8 mouse cellular contexts compared by ENCODE assay signal in genomic region chr1:189920701-189921567, GRCm38 (mm10). TPM values are rescaled to one million over a fixed set of nuclear protein-coding genes. Genes with fewer than 3 reads are reported as not detected.
A peak's percentile ranks its signal among the peaks of the same experiment; 100 is the strongest.
DNase-seq lines count a peak whose midpoint lies in the region; ATAC-seq and TF ChIP-seq lines count a peak whose summit lies in the region.

No protein-coding gene starts in this region.

- peak overlapping the region; percentile 95 for H3K27ac ChIP-seq in heart, embryonic 12.5 days (ENCODE audit: poor library complexity, severe bottlenecking)
- no peak overlapping the region for H3K27ac ChIP-seq in ES-E14 (ENCODE audit: insufficient read depth, low read depth, low read length, poor library complexity, severe bottlenecking)
- H3K27ac ChIP-seq in embryonic facial prominence, embryonic 12.5 days: no peak overlapping the region
- no peak overlapping the region for H3K27ac ChIP-seq in intestine, postnatal 0 days (ENCODE audit: low read depth, low read length)
- H3K27ac ChIP-seq in midbrain, embryonic 15.5 days: no peak overlapping the region

- peak overlapping the region; percentile 88 for H3K4me3 ChIP-seq in heart, embryonic 12.5 days
- H3K4me3 ChIP-seq in ES-E14 (ENCODE audit: insufficient read depth in 1 of 2, low read depth in 1 of 2, low read length in 2 of 2, poor library complexity in 1 of 2, severe bottlenecking in 1 of 2): peak overlapping the region; percentile 59 to 75
- peak overlapping the region; percentile 79 for H3K4me3 ChIP-seq in embryonic facial prominence, embryonic 12.5 days
- H3K4me3 ChIP-seq in intestine, postnatal 0 days (ENCODE audit: low read depth, low read length): peak overlapping the region; percentile 66
- peak overlapping the region; percentile 68 for H3K4me3 ChIP-seq in midbrain, embryonic 15.5 days

- no peak for DNase-seq in heart, postnatal 36 days
- no peak for DNase-seq in ES-E14 (ENCODE audit: low read depth, low spot score)
- no peak for DNase-seq in ovary, adult 18-20 months (ENCODE audit: low spot score)
- DNase-seq in left cerebral cortex, adult 18-20 months (ENCODE audit: low spot score in 2 of 2): no peak

- in situ Hi-C loops in ES-E14 (cut with MboI; ENCODE audit: low sequenced_read_pairs in 2 of 2, unreplicated experiment in 2 of 2): no loop called here

- intact Hi-C loops in heart, postnatal 36 days (cut with DNase I): no loop called here

- peaks cover 79% of the 10 kb centered on the region for H3K4me1 ChIP-seq in heart, embryonic 12.5 days (replicated peaks)
- peaks cover 10 to 12% of the 10 kb centered on the region in 2 experiments for H3K4me1 ChIP-seq in ES-E14 (ENCODE audit: control insufficient read depth in 2 of 2, insufficient read depth in 2 of 2, low read length in 2 of 2, poor library complexity in 1 of 2)
- peaks cover 39% of the 10 kb centered on the region for H3K4me1 ChIP-seq in embryonic facial prominence, embryonic 12.5 days
- 0 out of 2 replicates have a peak, but pooled peaks cover 10% of the 10 kb centered on the region for H3K4me1 ChIP-seq in intestine, postnatal 0 days (replicated peaks; ENCODE audit: control insufficient read depth, insufficient read depth, low read length)
- H3K4me1 ChIP-seq in midbrain, embryonic 15.5 days: peaks cover 28% of the 10 kb centered on the region

- no peaks in the 10 kb centered on the region for H3K27me3 ChIP-seq in heart, embryonic 12.5 days (replicated peaks)
- H3K27me3 ChIP-seq in embryonic facial prominence, embryonic 12.5 days: peaks cover 5% of the 10 kb centered on the region; the same call in 1 of the 2 replicates
- H3K27me3 ChIP-seq in intestine, postnatal 0 days (replicated peaks; ENCODE audit: control insufficient read depth, insufficient read depth, low read length): no peaks in the 10 kb centered on the region
- H3K27me3 ChIP-seq in midbrain, embryonic 15.5 days (replicated peaks): no peaks in the 10 kb centered on the region

- 25% methylated on average over 28 of the region's 28 CpGs for WGBS in heart, embryonic 12.5 days
- WGBS in embryonic facial prominence, embryonic 12.5 days: 46% methylated on average over 28 of the region's 28 CpGs
- WGBS in intestine, postnatal 0 days: 37% methylated on average over 28 of the region's 28 CpGs
- 52% methylated on average over 28 of the region's 28 CpGs for WGBS in midbrain, embryonic 15.5 days

- TF ChIP-seq CTCF in intestine, postnatal 0 days (IDR thresholded peaks at IDR 0.05; ENCODE audit: low read depth): no peak

- peak overlapping the region; percentile 86 for H3K4me2 ChIP-seq in heart, embryonic 12.5 days
- peak overlapping the region; percentile 96 for H3K4me2 ChIP-seq in embryonic facial prominence, embryonic 12.5 days (replicated peaks)
- peak overlapping the region; percentile 87 for H3K4me2 ChIP-seq in intestine, postnatal 0 days (replicated peaks; ENCODE audit: low read depth)
- peak overlapping the region; percentile 77 for H3K4me2 ChIP-seq in midbrain, embryonic 15.5 days

- peak overlapping the region; percentile 98 for H3K9ac ChIP-seq in heart, embryonic 12.5 days
- H3K9ac ChIP-seq in ES-E14 (ENCODE audit: insufficient read depth, low read depth, low read length, poor library complexity, severe bottlenecking): peak overlapping the region; percentile 69; the same call in 1 of the 2 replicates
- peak overlapping the region; percentile 89; the same call in 1 of the 2 replicates for H3K9ac ChIP-seq in embryonic facial prominence, embryonic 12.5 days
- H3K9ac ChIP-seq in intestine, postnatal 0 days (ENCODE audit: low read depth, low read length): peak overlapping the region; percentile 66
- peak overlapping the region; percentile 74 for H3K9ac ChIP-seq in midbrain, embryonic 15.5 days

- no peak for ATAC-seq in heart, embryonic 12.5 days (ENCODE audit: insufficient number of reproducible peaks, low FRiP score)
- peak; percentile 38; the same call in 1 of the 2 replicates for ATAC-seq in embryonic facial prominence, embryonic 12.5 days (ENCODE audit: insufficient number of reproducible peaks, insufficient read depth, low FRiP score, low TSS enrichment)
- no peak; the same call in 1 of the 2 replicates for ATAC-seq in intestine, postnatal 0 days
- ATAC-seq in midbrain, embryonic 15.5 days (replicated peaks): peak; percentile 57; the same call in 1 of the 2 replicates

- H3K9me3 ChIP-seq in heart, embryonic 12.5 days (replicated peaks): no peaks in the 10 kb centered on the region
- no peaks in the 10 kb centered on the region for H3K9me3 ChIP-seq in ES-E14 (ENCODE audit: control insufficient read depth, insufficient read depth, low read depth, low read length)
- H3K9me3 ChIP-seq in embryonic facial prominence, embryonic 12.5 days: no peaks in the 10 kb centered on the region
- H3K9me3 ChIP-seq in intestine, postnatal 0 days (ENCODE audit: control insufficient read depth): no peaks in the 10 kb centered on the region
- H3K9me3 ChIP-seq in midbrain, embryonic 15.5 days: no peaks in the 10 kb centered on the region

- H3K36me3 ChIP-seq in heart, embryonic 12.5 days: no peaks in the 10 kb centered on the region
- no peaks in the 10 kb centered on the region for H3K36me3 ChIP-seq in ES-E14 (ENCODE audit: control insufficient read depth, insufficient read depth, low read length, poor library complexity, severe bottlenecking)
- no peaks in the 10 kb centered on the region for H3K36me3 ChIP-seq in embryonic facial prominence, embryonic 12.5 days
- H3K36me3 ChIP-seq in intestine, postnatal 0 days (ENCODE audit: control insufficient read depth, insufficient read depth): no peaks in the 10 kb centered on the region
- H3K36me3 ChIP-seq in midbrain, embryonic 15.5 days (replicated peaks): no peaks in the 10 kb centered on the region

TF ChIP-seq in ES-E14, 5 proteins besides CTCF, POLR2A, EP300 and RAD21:
- TF ChIP-seq ZC3H11A (IDR thresholded peaks at IDR 0.05; ENCODE audit: borderline replicate concordance, low read depth, low read length) (no peak), CHD2 (IDR thresholded peaks at IDR 0.05; ENCODE audit: low read depth, low read length) (no peak), MAFK (IDR thresholded peaks at IDR 0.05; ENCODE audit: insufficient read depth, low read depth, low read length) (no peak), HCFC1 (IDR thresholded peaks at IDR 0.05; ENCODE audit: borderline replicate concordance, insufficient read depth, low read length) (no peak), ZNF384 (IDR thresholded peaks at IDR 0.05; ENCODE audit: low read depth, low read length) (no peak)
TF ChIP-seq in ES-E14: peak in this region for 0.

RNA-seq across cellular contexts. Expression of gene Smyd2, which starts 1.2 kb away (rescaled TPM):
- 172 and 177 TPM in 2 replicates for polyA plus RNA-seq in heart, embryonic 12.5 days (2016; fragmentation: Nextera tagmentation; extraction: Ambion mirVana)
- 100 to 1,000 TPM; 101 to 110 TPM for total RNA-seq in heart, postnatal 36 days (2021)
- total RNA-seq in ES-E14 (2012; rRNA removed): 50.4 and 64.4 TPM in 2 replicates
- 83.1 and 88.7 TPM in 2 replicates for polyA plus RNA-seq in embryonic facial prominence, embryonic 12.5 days (2016; fragmentation: Nextera tagmentation; extraction: Ambion mirVana)
- 47.1 and 48.1 TPM in 2 replicates for polyA plus RNA-seq in intestine, postnatal 0 days (2015; fragmentation: Nextera tagmentation; extraction: Ambion mirVana)
- 71.3 and 71.8 TPM in 2 replicates for polyA plus RNA-seq in midbrain, embryonic 15.5 days (2015; fragmentation: Nextera tagmentation; extraction: Ambion mirVana)
- 100 to 1,000 TPM in 1 of 2 experiments, 10 to 100 TPM in 1; 88.4 to 113 TPM for total RNA-seq in left cerebral cortex, adult 18-20 months (2021)

Comparison
In these comparisons a context has a peak if more than half of its experiments do, and no peak if none do; other contexts are left out.
1. ATAC-seq: peak in embryonic facial prominence, embryonic 12.5 days (single experiment) and midbrain, embryonic 15.5 days (single experiment); none in heart, embryonic 12.5 days (single experiment) and intestine, postnatal 0 days (single experiment).
2. Peak in every context shown above with its lines, with median percentiles within 50 percentile points of each other: H3K4me2 ChIP-seq, H3K4me3 ChIP-seq and H3K9ac ChIP-seq.